Mouse (Mus musculus): Measurements from ENCODE around the gene Vmn1r37. TPM values are rescaled to one million over a fixed set of nuclear protein-coding genes. Genes with fewer than 3 reads are reported as not detected.

Gene Vmn1r37
- total RNA-seq (2023) = not detected

GRCm38 (mm10) chr6:66729082-66729481 is at the start of gene Vmn1r37:
Vmn1r37 (plus strand) TSS chr6:66729382.

GRCm38 (mm10) chr6:66685806-66686205 is 43.4 kb upstream of the Vmn1r37 start, which contains the start of gene Vmn1r35:
Vmn1r35 (minus strand) TSS chr6:66685906.

GRCm38 (mm10) chr6:66719068-66719467 is 10.1 kb upstream of the Vmn1r37 start, which contains the start of gene Vmn1r36:
Vmn1r36 (minus strand) TSS chr6:66719168.

GRCm38 (mm10) chr6:66782527-66782926 is 53.3 kb downstream of the Vmn1r37 start, which contains the start of gene Vmn1r38:
Vmn1r38 (minus strand) TSS chr6:66782627.

Other genes starting within 250 kb of the Vmn1r37 start
- gene Mad2l1, start 194.0 kb upstream of the Vmn1r37 start, total RNA-seq (2023) = 10 to 100 TPM; 14.4 to 17.5 TPM
- not detected for gene Vmn1r32, start 169.3 kb upstream of the Vmn1r37 start, total RNA-seq (2023)
- gene Vmn1r33, start 111.1 kb upstream of the Vmn1r37 start, total RNA-seq (2023) = not detected
- gene Vmn1r34, start 85.5 kb upstream of the Vmn1r37 start, total RNA-seq (2023) = not detected
- gene Vmn1r35, start 43.5 kb upstream of the Vmn1r37 start, total RNA-seq (2023) = not detected
- not detected for gene Vmn1r36, start 10.2 kb upstream of the Vmn1r37 start, total RNA-seq (2023)
- gene Vmn1r38, start 53.2 kb downstream of the Vmn1r37 start, total RNA-seq (2023) = not detected
- gene Vmn1r39, start 81.2 kb downstream of the Vmn1r37 start, total RNA-seq (2023) = not detected
- 10 to 100 TPM; 12.5 to 13.6 TPM for gene Gng12, start 167.0 kb downstream of the Vmn1r37 start, total RNA-seq (2023)